Mouse (Mus musculus) ES-E14 (cell line): ENCODE results near the gene Gm28048. TPM values are rescaled to one million over a fixed set of nuclear protein-coding genes. Genes with fewer than 3 reads are reported as not detected.
A peak's percentile ranks its signal among the peaks of the same experiment; 100 is the strongest.

Experiments used
- DNase-seq: peaks from one replicate; pipeline ENCODE4 v3.0.0-alpha.2; 2013; ENCODE audit warnings: low read depth, low spot score
- H3K27ac ChIP-seq: 2 replicates; pipeline ENCODE4 v1.5.1; 2012; ENCODE audit warnings: low read depth, mild to moderate bottlenecking, low read length, moderate library complexity, mixed read lengths; ENCODE audit not compliant: poor library complexity, insufficient read depth, severe bottlenecking
- H3K36me3 ChIP-seq: 2 replicates; pipeline ENCODE4 v1.6.1; 2012; ENCODE audit warnings: mild to moderate bottlenecking, low read length, moderate library complexity, mixed read lengths; ENCODE audit not compliant: control insufficient read depth, poor library complexity, insufficient read depth, severe bottlenecking
- H3K4me1 ChIP-seq, 2 experiments: fragments of 150-350 bp in 1 of 2; sonication (generic) in 1 of 2; 2 replicates each; pipeline ENCODE4 v1.6.1; 2012; ENCODE audit warnings: low read length in 2 of 2, mild to moderate bottlenecking in 1 of 2, mixed read lengths in 1 of 2; ENCODE audit not compliant: control insufficient read depth in 2 of 2, insufficient read depth in 2 of 2, poor library complexity in 1 of 2
- H3K4me3 ChIP-seq, 2 experiments: fragments of 150-350 bp in 1 of 2; sonication (generic) in 1 of 2; 2 replicates each; pipeline ENCODE4 v1.5.1; 2012; ENCODE audit warnings: low read length in 2 of 2, low read depth in 1 of 2, mild to moderate bottlenecking in 1 of 2, mixed read lengths in 1 of 2; ENCODE audit not compliant: insufficient read depth in 1 of 2, poor library complexity in 1 of 2, severe bottlenecking in 1 of 2
- H3K9ac ChIP-seq: 2 replicates; pipeline ENCODE4 v1.6.1; 2012; ENCODE audit warnings: low read depth, mild to moderate bottlenecking, low read length, mixed read lengths; ENCODE audit not compliant: poor library complexity, insufficient read depth, severe bottlenecking
- H3K9me3 ChIP-seq: fragments of 150-350 bp; sonication (generic); 2 replicates; pipeline ENCODE4 v1.6.1; 2012; ENCODE audit warnings: low read depth, mild to moderate bottlenecking, low read length; ENCODE audit not compliant: control insufficient read depth, insufficient read depth
- CHD2 ChIP-seq: IDR thresholded peaks from 2 replicates; pipeline ENCODE4 v1.6.1; 2014; ENCODE audit warnings: mild to moderate bottlenecking, low read depth, low read length, inconsistent platforms
- HCFC1 ChIP-seq: IDR thresholded peaks from 2 replicates; pipeline ENCODE4 v1.6.1; 2012; ENCODE audit warnings: low read length, inconsistent platforms, borderline replicate concordance; ENCODE audit not compliant: insufficient read depth
- MAFK ChIP-seq: IDR thresholded peaks from 2 replicates; pipeline ENCODE4 v1.6.1; 2014; ENCODE audit warnings: mild to moderate bottlenecking, low read depth, low read length, inconsistent platforms; ENCODE audit not compliant: insufficient read depth
- ZC3H11A ChIP-seq: IDR thresholded peaks from 2 replicates; pipeline ENCODE4 v1.6.1; 2012; ENCODE audit warnings: low read depth, mild to moderate bottlenecking, inconsistent platforms, low read length, borderline replicate concordance
- ZNF384 ChIP-seq: IDR thresholded peaks from 2 replicates; pipeline ENCODE4 v1.6.1; 2012; ENCODE audit warnings: low read depth, low read length, inconsistent platforms
- in situ Hi-C, 2 experiments: fragments of 600-800 bp; cut with MboI; formaldehyde crosslinking; loops; one replicate each; pipeline ENCODE4 v1.15.1; 2025; ENCODE audit warnings: low sequenced_read_pairs in 2 of 2, inconsistent platforms in 1 of 2; ENCODE audit not compliant: unreplicated experiment in 2 of 2
- total RNA-seq: library from RNA; depleted of rRNA; stranded (reverse); fragments of 300-350 nt; gene quantifications from 2 replicates; pipeline ENCODE4 v1.2.3, GENCODE M21; 2012

Gm28048 gene
- total RNA-seq, 1 experiment, result 16.3 TPM

DNA sequence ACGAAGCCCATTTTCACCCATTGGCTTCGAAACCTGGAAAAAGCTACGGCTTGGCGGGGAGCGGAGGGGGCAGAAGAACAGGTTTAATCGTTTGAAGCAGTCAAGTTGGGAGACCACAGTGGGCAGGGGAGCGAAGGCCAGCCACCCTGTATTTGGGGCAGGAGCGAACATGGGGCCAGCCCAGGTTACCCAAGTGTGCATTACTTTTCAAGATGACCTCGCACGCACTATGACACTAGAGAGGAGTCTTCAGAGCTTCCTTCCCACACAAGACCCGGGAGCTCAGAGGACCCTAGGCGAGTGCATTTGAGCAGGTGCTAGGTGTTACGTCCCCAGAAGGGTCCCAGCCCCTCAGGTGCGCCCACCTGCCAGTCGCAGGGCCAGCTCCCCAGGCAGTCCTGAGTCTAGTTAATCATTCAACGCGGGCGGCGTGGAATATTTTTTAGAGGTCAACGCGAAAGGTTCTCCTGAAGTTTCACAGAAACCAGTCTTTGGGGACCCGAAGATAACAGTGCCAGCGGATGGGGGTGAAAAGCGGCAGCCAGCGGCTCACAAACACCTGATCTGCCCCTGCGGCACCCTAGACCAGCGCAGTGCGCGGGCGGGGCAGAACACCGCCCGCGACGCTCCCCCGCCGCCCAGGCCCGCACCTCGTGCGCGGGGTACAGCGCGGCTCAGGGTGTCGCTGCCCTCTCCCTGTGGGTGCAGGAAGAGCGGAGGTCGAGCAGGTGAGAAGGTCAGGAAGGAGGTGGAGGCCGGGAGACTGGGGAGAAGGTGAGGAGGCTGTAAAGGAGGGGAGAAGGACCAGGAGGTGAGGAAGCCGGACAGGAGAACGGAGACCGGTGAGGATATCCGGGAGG is 123.2 kb downstream of the Gm28048 start:
- TF ChIP-seq ZNF384 (no peak), HCFC1 (no peak), MAFK (no peak), CHD2 (no peak), ZC3H11A (no peak)
- Histone ChIP-seq H3K4me1 (peaks cover 4 to 11% of the 10 kb centered on the region in 2 experiments), H3K4me3 (peak overlapping the region; percentile 94 to 97), H3K27ac (peak overlapping the region; percentile 71), H3K9ac (peak overlapping the region; percentile 94), H3K9me3 (no peaks in the 10 kb centered on the region), H3K36me3 (no peaks in the 10 kb centered on the region)
- DNase-seq, result no peak
- in situ Hi-C loops, result no loop called here

DNA sequence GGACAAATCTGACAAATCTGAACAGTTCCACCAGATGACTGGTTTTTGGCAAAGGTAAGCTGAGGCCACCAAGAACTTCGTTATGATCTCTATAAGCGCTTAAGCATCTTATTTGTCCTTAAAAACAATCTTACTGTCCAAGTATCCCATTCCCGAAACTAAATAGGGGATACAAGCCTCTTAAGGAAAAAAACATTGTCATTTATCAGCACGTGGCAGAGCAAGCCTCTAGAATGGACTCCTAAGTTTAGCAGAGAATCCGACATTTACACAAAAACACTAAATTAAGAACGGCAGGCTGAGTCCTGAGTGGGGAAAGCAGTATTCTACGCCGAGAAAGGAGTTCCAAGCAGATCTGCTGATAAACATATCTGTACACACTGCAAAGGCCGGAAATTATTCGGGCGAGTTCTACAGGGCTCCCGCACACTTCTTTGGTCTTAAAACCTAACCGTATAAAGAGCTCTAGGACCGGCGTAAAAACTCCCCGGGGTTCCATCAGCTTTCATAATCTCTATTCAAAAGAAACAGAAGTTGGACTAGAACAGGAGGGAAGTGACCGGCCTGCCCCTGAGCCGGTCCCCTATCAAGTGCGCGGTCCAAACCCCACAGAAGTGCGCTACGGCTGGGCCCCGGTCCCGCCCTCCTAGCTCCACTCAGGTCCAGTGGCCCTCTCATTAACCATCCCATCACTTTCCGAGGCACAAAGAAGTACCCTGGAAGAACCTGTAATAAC is 124.0 kb downstream of the Gm28048 start:
- Histone ChIP-seq H3K4me1 (peaks cover 8 to 11% of the 10 kb centered on the region in 2 experiments), H3K4me3 (peak overlapping the region; percentile 94 to 97), H3K9ac (peak overlapping the region; percentile 94), H3K27ac (no peak overlapping the region), H3K9me3 (no peaks in the 10 kb centered on the region), H3K36me3 (no peaks in the 10 kb centered on the region)
- TF ChIP-seq ZNF384 (no peak), CHD2 (no peak), HCFC1 (no peak), MAFK (no peak), ZC3H11A (no peak)
- no peak for DNase-seq
- in situ Hi-C loops, result no loop called here

DNA sequence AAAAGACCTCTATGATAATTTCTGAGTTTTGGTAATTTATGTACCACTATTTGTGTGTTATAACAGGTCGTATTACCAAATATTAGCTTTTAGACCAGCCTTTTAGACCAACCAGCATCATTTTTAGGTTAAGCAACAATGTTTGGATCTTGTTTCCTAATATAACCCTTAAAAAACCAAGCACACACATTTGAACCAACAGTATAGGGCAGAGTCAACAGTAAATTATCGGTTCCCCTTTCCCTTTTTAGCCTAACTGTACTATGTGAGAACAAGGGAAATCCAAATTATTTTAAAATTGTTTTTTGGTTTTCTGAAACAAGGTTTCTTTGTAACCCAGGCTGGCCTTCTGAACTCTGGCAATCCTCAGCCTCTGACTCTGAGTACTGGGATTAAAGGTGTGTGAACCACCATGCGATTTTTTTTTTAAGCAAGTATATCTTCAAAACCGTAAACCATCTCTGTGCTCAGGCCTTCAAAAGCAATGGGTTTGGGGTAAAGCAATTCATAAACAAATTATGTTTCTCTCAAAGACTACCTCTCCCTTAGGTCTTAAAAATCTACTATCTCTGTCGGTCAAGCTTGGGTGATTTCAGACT is 124.7 kb downstream of the Gm28048 start:
- no peaks in the 10 kb centered on the region for H3K9me3 ChIP-seq
- no peaks in the 10 kb centered on the region for H3K36me3 ChIP-seq
- H3K4me1 ChIP-seq, result peaks cover 11 to 12% of the 10 kb centered on the region in 2 experiments
- in situ Hi-C loops, result no loop called here
- no peak overlapping the region for H3K27ac ChIP-seq
- H3K4me3 ChIP-seq, result peak overlapping the region; percentile 94 to 97; a peak in 3 of 4 replicates
- TF ChIP-seq MAFK (no peak), HCFC1 (no peak), ZC3H11A (no peak), ZNF384 (no peak), CHD2 (no peak)
- H3K9ac ChIP-seq, result no peak overlapping the region; the same call in 1 of the 2 replicates
- DNase-seq, result no peak

DNA sequence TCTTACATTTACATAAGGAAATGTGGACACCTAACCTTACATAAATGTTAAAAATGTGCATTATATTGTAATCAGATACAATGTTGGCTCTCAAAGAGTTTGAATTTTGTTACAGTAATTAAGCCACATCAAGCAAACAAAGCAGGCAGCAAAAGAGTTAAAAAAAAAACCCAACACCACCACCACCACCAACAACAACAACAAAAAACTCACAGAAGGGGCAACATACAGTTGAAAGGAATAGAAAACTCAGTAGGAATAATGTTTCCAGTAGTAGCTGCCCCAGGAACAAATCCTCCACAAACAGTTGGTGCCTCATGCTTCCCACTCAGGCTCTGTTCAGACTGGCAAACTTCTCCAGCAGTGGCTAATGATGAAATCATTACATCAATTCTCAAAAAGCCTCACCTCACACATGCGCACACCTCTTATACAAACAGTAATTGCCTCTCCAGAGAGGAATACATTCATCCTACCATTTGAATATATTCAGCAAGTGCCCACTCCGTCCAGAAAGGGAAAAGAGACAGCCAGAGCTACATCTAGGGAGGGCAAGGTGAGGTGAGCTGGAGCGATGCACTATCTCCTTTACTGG is 125.4 kb downstream of the Gm28048 start:
- H3K4me1 ChIP-seq, result peaks cover 12 to 13% of the 10 kb centered on the region in 2 experiments
- no peak overlapping the region for H3K4me3 ChIP-seq
- no peaks in the 10 kb centered on the region for H3K36me3 ChIP-seq
- in situ Hi-C loops, result no loop called here
- TF ChIP-seq CHD2 (no peak), ZC3H11A (no peak), MAFK (no peak), ZNF384 (no peak), HCFC1 (no peak)
- H3K9me3 ChIP-seq, result no peaks in the 10 kb centered on the region
- H3K27ac ChIP-seq, result no peak overlapping the region
- no peak overlapping the region; the same call in 1 of the 2 replicates for H3K9ac ChIP-seq
- DNase-seq, result no peak
